Mouse (Mus musculus) cortical plate, adult 2 months (tissue): ENCODE results near the gene Rdx. TPM values are rescaled to one million over a fixed set of nuclear protein-coding genes. Genes with fewer than 3 reads are reported as not detected.

Experiments used
- H3K27ac ChIP-seq: fragments of 200-500 bp; 2 replicates; pipeline ENCODE4 v1.5.1; 2012; ENCODE audit warnings: low read length, control low read depth, inconsistent platforms; ENCODE audit not compliant: insufficient read depth
- H3K4me1 ChIP-seq: fragments of 200-500 bp; 2 replicates; pipeline ENCODE4 v1.6.1; 2011; ENCODE audit warnings: low read length; ENCODE audit not compliant: control insufficient read depth, insufficient read depth
- H3K4me3 ChIP-seq: fragments of 200-500 bp; 2 replicates; pipeline ENCODE4 v1.5.1; 2011; ENCODE audit warnings: mild to moderate bottlenecking, low read length, control low read depth; ENCODE audit not compliant: insufficient read depth
- CTCF ChIP-seq: fragments of 200-500 bp; IDR thresholded peaks from 2 replicates; pipeline ENCODE4 v1.5.1; 2011; ENCODE audit warnings: mild to moderate bottlenecking, control low read depth, low read length; ENCODE audit not compliant: insufficient read depth; ENCODE audit errors: extremely low read depth
- POLR2A ChIP-seq: fragments of 200-500 bp; IDR thresholded peaks from 2 replicates; pipeline ENCODE4 v1.6.1; 2011; ENCODE audit warnings: mild to moderate bottlenecking, low read length, control low read depth; ENCODE audit not compliant: insufficient read depth; ENCODE audit errors: extremely low read depth
- polyA plus RNA-seq: library from polyadenylated mRNA; depleted of rRNA; stranded (reverse); fragments of >200 nt; gene quantifications from 2 replicates; pipeline ENCODE4 v1.2.3, GENCODE M21; 2012

Gene Rdx
- polyA plus RNA-seq, 1 experiment, result 36.7 TPM

DNA sequence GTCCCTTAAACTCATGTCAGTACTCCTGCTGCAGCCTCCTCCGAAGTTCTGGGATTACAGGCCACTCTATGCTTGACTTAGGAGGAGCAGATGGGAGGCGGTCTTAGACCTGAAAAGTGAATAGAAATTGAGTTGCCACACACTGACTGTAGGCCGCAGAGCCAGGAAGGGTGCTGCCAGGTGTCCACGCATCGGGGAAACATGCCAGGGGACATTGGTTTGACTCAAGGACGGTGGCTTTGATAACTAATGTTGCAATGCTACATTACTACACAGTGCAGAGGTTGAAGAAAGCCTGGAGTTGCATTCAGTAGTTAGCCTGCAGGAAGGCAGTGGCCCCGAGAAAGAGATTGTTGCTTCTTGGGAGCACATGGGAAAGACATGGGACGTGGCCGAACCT lies 44.8 kb downstream of the Rdx start:
- H3K4me3 ChIP-seq, result no peak overlapping the region
- H3K4me1 ChIP-seq, result no peaks in the 10 kb centered on the region
- no peak overlapping the region for H3K27ac ChIP-seq
- no peak for TF ChIP-seq CTCF
- TF ChIP-seq POLR2A, result no peak

- H3K4me1 ChIP-seq, result no peaks in the 10 kb centered on the region
- TF ChIP-seq CTCF (no peak), POLR2A (no peak)
- H3K4me3 ChIP-seq, result no peak overlapping the region
- H3K27ac ChIP-seq, result no peak overlapping the region
Measured at GRCm38 (mm10) chr9:52092311-52092710, 45.3 kb downstream of the Rdx start.

GRCm38 (mm10) chr9:52093108-52093507 lies 46.1 kb downstream of the Rdx start:
- no peak for TF ChIP-seq CTCF
- TF ChIP-seq POLR2A, result no peak
- Histone ChIP-seq H3K4me1 (no peaks in the 10 kb centered on the region), H3K27ac (no peak overlapping the region)

DNA sequence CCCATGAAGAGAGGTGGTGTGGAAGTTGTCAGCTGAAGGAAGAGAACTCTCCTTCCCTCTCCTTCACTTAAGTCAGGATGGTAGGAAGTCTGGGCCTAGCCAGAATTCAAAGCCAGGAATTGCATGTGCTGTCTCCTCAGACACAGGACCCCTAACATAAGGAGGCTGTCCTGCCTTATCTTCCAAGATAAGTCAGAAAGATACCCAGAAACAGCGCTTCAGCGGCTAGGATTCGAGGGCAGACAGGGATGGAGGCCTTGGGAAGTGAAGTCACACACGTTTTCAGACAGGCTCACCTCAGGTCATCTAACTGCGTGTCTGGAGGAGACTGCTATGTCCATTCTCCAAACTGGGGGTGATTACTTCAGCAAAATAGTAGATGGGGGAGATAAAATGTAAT lies 47.0 kb downstream of the Rdx start:
- H3K4me1 ChIP-seq, result no peaks in the 10 kb centered on the region

More at GRCm38 (mm10) chr9:52093108-52093507, 46.1 kb downstream of the Rdx start:
- H3K4me3 ChIP-seq, result no peak overlapping the region

GRCm38 (mm10) chr9:52094471-52094980 lies 47.6 kb downstream of the Rdx start:
- Histone ChIP-seq H3K4me1 (no peaks in the 10 kb centered on the region), H3K27ac (no peak overlapping the region), H3K4me3 (no peak overlapping the region)
- TF ChIP-seq CTCF (no peak), POLR2A (no peak)

More for the DNA sequence above, 47.0 kb downstream of the Rdx start:
- no peak overlapping the region for H3K27ac ChIP-seq
- TF ChIP-seq POLR2A (no peak), CTCF (no peak)
- no peak overlapping the region for H3K4me3 ChIP-seq

GRCm38 (mm10) chr9:52095666-52096065 lies 48.7 kb downstream of the Rdx start:
- Histone ChIP-seq H3K4me1 (no peaks in the 10 kb centered on the region), H3K4me3 (no peak overlapping the region), H3K27ac (no peak overlapping the region)
- TF ChIP-seq CTCF, result no peak

DNA sequence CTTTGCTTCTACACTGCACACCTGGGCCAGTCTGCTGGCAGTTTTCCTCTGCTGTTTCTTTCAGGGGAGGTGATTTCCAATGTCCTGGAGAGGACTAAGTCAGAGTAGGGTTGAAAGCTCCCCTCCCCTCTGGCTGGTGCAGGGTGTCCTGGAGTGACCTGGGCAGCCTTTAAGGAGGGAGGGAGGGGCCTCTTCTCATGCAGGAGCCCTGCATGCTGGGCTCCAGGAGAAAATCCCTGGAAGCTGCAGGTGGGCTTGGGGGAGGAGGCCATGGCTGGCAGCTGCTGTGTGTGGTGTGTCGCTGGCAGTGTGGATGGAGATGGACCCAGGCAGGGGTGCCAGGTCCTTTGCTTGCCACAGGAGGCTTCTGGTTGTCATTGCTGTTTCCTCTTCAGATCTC lies 50.4 kb downstream of the Rdx start:
- TF ChIP-seq CTCF (no peak), POLR2A (no peak)
- Histone ChIP-seq H3K4me1 (no peaks in the 10 kb centered on the region), H3K4me3 (no peak overlapping the region)

DNA sequence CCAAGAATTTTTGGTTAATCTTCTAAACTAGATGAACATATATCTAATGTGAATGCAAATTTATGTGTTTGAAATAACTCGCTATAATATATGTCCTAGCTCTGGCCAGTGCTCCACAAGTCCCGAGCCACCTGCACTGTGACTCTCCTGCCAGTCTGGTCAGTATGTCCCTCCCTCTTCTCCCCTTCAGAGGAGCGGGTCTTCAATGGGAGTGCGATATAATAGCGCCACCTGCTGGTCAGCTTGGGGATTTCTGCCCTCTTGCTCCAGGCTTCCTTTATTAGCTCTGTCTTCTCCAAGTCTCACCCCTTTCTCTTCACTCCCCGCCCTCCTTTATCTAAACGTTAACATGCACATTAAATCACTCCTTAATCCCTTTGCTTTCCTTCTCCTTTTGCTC lies 51.6 kb downstream of the Rdx start:
- Histone ChIP-seq H3K27ac (no peak overlapping the region), H3K4me1 (no peaks in the 10 kb centered on the region), H3K4me3 (no peak overlapping the region)
- TF ChIP-seq CTCF, result peak; percentile 96
- no peak for TF ChIP-seq POLR2A

More for the DNA sequence above, 50.4 kb downstream of the Rdx start:
- H3K27ac ChIP-seq, result no peak overlapping the region

GRCm38 (mm10) chr9:52100426-52100825 lies 53.5 kb downstream of the Rdx start:
- Histone ChIP-seq H3K4me1 (no peaks in the 10 kb centered on the region; the same call in 1 of the 2 replicates), H3K27ac (no peak overlapping the region), H3K4me3 (no peak overlapping the region)
- TF ChIP-seq POLR2A (no peak), CTCF (no peak)

DNA sequence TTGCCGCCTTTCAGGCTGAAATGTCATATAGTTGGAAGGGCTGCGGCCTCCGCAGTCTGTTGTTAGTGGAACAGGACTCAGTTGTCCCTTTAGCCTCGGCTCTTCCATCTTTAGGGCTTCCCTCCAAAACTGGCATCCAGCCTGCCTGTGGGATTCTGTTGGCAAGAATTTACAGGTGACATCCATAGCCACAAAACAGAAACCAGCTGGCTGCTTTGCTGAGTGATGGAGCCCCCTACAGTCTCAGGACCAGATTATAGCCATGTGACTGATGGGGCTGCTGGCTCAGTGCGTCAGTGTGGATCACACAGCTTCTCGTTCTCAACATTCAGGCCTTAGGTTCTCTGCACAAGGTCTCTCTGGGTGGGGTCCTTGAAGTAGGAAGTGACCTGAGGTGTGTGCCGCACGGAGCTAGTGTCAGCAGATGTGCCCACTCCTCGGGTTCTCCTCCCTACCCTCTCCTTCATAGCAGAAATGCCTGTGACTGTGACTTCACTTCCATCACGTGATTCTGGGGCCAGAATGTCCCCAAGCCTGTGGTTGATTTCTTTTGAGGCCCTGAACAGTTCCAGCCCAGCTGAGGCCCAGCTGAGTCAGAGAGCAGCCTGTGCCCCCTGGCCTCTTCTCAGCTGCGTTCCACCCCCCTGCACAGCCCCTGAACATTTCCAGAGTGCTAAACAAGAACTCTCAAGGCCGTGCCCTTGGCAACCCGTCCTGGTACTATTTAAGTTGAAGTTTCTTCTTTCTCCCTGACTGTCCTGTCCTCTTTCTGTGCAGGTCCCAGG lies 55.3 kb downstream of the Rdx start:
- TF ChIP-seq POLR2A, result no peak
- no peak for TF ChIP-seq CTCF
- Histone ChIP-seq H3K4me3 (no peak overlapping the region), H3K4me1 (no peaks in the 10 kb centered on the region; the same call in 1 of the 2 replicates), H3K27ac (no peak overlapping the region)
